Mouse (Mus musculus) olfactory bulb, adult 2 months (tissue): Measurements from ENCODE around the gene Ssbp4.

Experiments
- CTCF ChIP-seq: fragments of 200-500 bp; IDR thresholded peaks from 2 replicates; pipeline ENCODE4 v1.5.1; 2012; ENCODE audit warnings: low read depth, mild to moderate bottlenecking, low read length, moderate library complexity; ENCODE audit not compliant: insufficient read depth
- POLR2A ChIP-seq: fragments of 200-500 bp; IDR thresholded peaks from 2 replicates; pipeline ENCODE4 v1.6.1; 2012; ENCODE audit warnings: mild to moderate bottlenecking, low read depth, low read length, moderate library complexity; ENCODE audit not compliant: insufficient read depth

GRCm38 (mm10) chr8:70657214-70657613 lies 48.5 kb upstream of the Ssbp4 start:
- no peak for TF ChIP-seq CTCF
- no peak for TF ChIP-seq POLR2A
